Mouse (Mus musculus): ENCODE measurements around the gene Fsd2. TPM values are rescaled to one million over a fixed set of nuclear protein-coding genes. Genes with fewer than 3 reads are reported as not detected.
A peak's percentile ranks its signal among the peaks of the same experiment; 100 is the strongest.

The Fsd2 gene
- polyA plus RNA-seq, 1 experiment from 2014 or later: 0.08 TPM

GRCm38 (mm10) chr7:81592686-81593085 lies 25.9 kb upstream of the Fsd2 start:
- H3K9ac ChIP-seq (ENCODE audit: low read depth, low read length): no peak overlapping the region
- no peaks in the 10 kb centered on the region for H3K27me3 ChIP-seq (replicated peaks; ENCODE audit: control insufficient read depth, insufficient read depth, low read length)
- H3K9me3 ChIP-seq (ENCODE audit: control insufficient read depth): no peaks in the 10 kb centered on the region
- peaks cover 81% of the 10 kb centered on the region for H3K36me3 ChIP-seq (ENCODE audit: control insufficient read depth, insufficient read depth)
- H3K4me3 ChIP-seq (ENCODE audit: low read depth, low read length): no peak overlapping the region
- no peak for ATAC-seq
- H3K27ac ChIP-seq (ENCODE audit: low read depth, low read length): no peak overlapping the region
- H3K4me1 ChIP-seq (replicated peaks; ENCODE audit: control insufficient read depth, insufficient read depth, low read length): no peaks in the 10 kb centered on the region
- TF ChIP-seq CTCF (IDR thresholded peaks at IDR 0.05; ENCODE audit: low read depth): no peak
- H3K4me2 ChIP-seq (replicated peaks; ENCODE audit: low read depth): no peak overlapping the region
- 80% methylated on average over 9 of the region's 9 CpGs for WGBS

- Histone ChIP-seq H3K4me3 (ENCODE audit: low read depth, low read length) (no peak overlapping the region), H3K9ac (ENCODE audit: low read depth, low read length) (no peak overlapping the region), H3K27me3 (replicated peaks; ENCODE audit: control insufficient read depth, insufficient read depth, low read length) (no peaks in the 10 kb centered on the region), H3K4me1 (replicated peaks; ENCODE audit: control insufficient read depth, insufficient read depth, low read length) (no peaks in the 10 kb centered on the region), H3K9me3 (ENCODE audit: control insufficient read depth) (no peaks in the 10 kb centered on the region), H3K27ac (ENCODE audit: low read depth, low read length) (no peak overlapping the region), H3K36me3 (ENCODE audit: control insufficient read depth, insufficient read depth) (peaks cover 66% of the 10 kb centered on the region), H3K4me2 (replicated peaks; ENCODE audit: low read depth) (no peak overlapping the region)
- 0 out of 2 replicates have a peak, but pooled peaks have one; percentile 33 for ATAC-seq
- whole genome bisulfite sequencing: 83% methylated on average over 4 of the region's 4 CpGs
- TF ChIP-seq CTCF (IDR thresholded peaks at IDR 0.05; ENCODE audit: low read depth): no peak
Measured at GRCm38 (mm10) chr7:81587238-81587637, 20.5 kb upstream of the Fsd2 start.

GRCm38 (mm10) chr7:81585326-81585725 lies 18.6 kb upstream of the Fsd2 start:
- peak; percentile 54 for ATAC-seq
- no peak overlapping the region for H3K4me2 ChIP-seq (replicated peaks; ENCODE audit: low read depth)
- H3K4me3 ChIP-seq (ENCODE audit: low read depth, low read length): no peak overlapping the region
- no peaks in the 10 kb centered on the region for H3K9me3 ChIP-seq (ENCODE audit: control insufficient read depth)
- H3K27me3 ChIP-seq (replicated peaks; ENCODE audit: control insufficient read depth, insufficient read depth, low read length): no peaks in the 10 kb centered on the region
- H3K36me3 ChIP-seq (ENCODE audit: control insufficient read depth, insufficient read depth): peaks cover 48% of the 10 kb centered on the region
- no peak for TF ChIP-seq CTCF (IDR thresholded peaks at IDR 0.05; ENCODE audit: low read depth)
- no peak overlapping the region for H3K9ac ChIP-seq (ENCODE audit: low read depth, low read length)
- H3K27ac ChIP-seq (ENCODE audit: low read depth, low read length): peak overlapping the region; percentile 78
- 55% methylated on average over 7 of the region's 7 CpGs for WGBS
- no peaks in the 10 kb centered on the region for H3K4me1 ChIP-seq (replicated peaks; ENCODE audit: control insufficient read depth, insufficient read depth, low read length)

GRCm38 (mm10) chr7:81583512-81583911 lies 16.8 kb upstream of the Fsd2 start:
- no peak for ATAC-seq
- peaks cover 44% of the 10 kb centered on the region for H3K36me3 ChIP-seq (ENCODE audit: control insufficient read depth, insufficient read depth)
- H3K4me1 ChIP-seq (replicated peaks; ENCODE audit: control insufficient read depth, insufficient read depth, low read length): no peaks in the 10 kb centered on the region
- WGBS: 41% methylated on average over 3 of the region's 3 CpGs
- no peak overlapping the region for H3K9ac ChIP-seq (ENCODE audit: low read depth, low read length)
- peak; percentile 69 for TF ChIP-seq CTCF (IDR thresholded peaks at IDR 0.05; ENCODE audit: low read depth)
- H3K4me3 ChIP-seq (ENCODE audit: low read depth, low read length): no peak overlapping the region
- H3K27me3 ChIP-seq (replicated peaks; ENCODE audit: control insufficient read depth, insufficient read depth, low read length): no peaks in the 10 kb centered on the region
- H3K27ac ChIP-seq (ENCODE audit: low read depth, low read length): no peak overlapping the region
- no peak overlapping the region for H3K4me2 ChIP-seq (replicated peaks; ENCODE audit: low read depth)
- no peaks in the 10 kb centered on the region for H3K9me3 ChIP-seq (ENCODE audit: control insufficient read depth)

- H3K9me3 ChIP-seq (ENCODE audit: control insufficient read depth): no peaks in the 10 kb centered on the region
- H3K27me3 ChIP-seq (replicated peaks; ENCODE audit: control insufficient read depth, insufficient read depth, low read length): no peaks in the 10 kb centered on the region
- TF ChIP-seq CTCF (IDR thresholded peaks at IDR 0.05; ENCODE audit: low read depth): no peak
- no peak overlapping the region for H3K4me2 ChIP-seq (replicated peaks; ENCODE audit: low read depth)
- no peak overlapping the region for H3K27ac ChIP-seq (ENCODE audit: low read depth, low read length)
- H3K4me3 ChIP-seq (ENCODE audit: low read depth, low read length): no peak overlapping the region
- H3K9ac ChIP-seq (ENCODE audit: low read depth, low read length): no peak overlapping the region
- peaks cover 29% of the 10 kb centered on the region for H3K36me3 ChIP-seq (ENCODE audit: control insufficient read depth, insufficient read depth)
- H3K4me1 ChIP-seq (replicated peaks; ENCODE audit: control insufficient read depth, insufficient read depth, low read length): no peaks in the 10 kb centered on the region
- no peak for ATAC-seq
- WGBS: 95% methylated on average over 5 of the region's 5 CpGs
Measured at GRCm38 (mm10) chr7:81579312-81579711, 12.6 kb upstream of the Fsd2 start.

GRCm38 (mm10) chr7:81578413-81578812 lies 11.7 kb upstream of the Fsd2 start:
- no peak overlapping the region for H3K4me2 ChIP-seq (replicated peaks; ENCODE audit: low read depth)
- TF ChIP-seq CTCF (IDR thresholded peaks at IDR 0.05; ENCODE audit: low read depth): no peak
- no peak overlapping the region for H3K9ac ChIP-seq (ENCODE audit: low read depth, low read length)
- H3K27me3 ChIP-seq (replicated peaks; ENCODE audit: control insufficient read depth, insufficient read depth, low read length): no peaks in the 10 kb centered on the region
- WGBS: 91% methylated on average over 7 of the region's 7 CpGs
- no peak for ATAC-seq
- no peak overlapping the region for H3K27ac ChIP-seq (ENCODE audit: low read depth, low read length)
- H3K4me1 ChIP-seq (replicated peaks; ENCODE audit: control insufficient read depth, insufficient read depth, low read length): no peaks in the 10 kb centered on the region
- H3K36me3 ChIP-seq (ENCODE audit: control insufficient read depth, insufficient read depth): peaks cover 25% of the 10 kb centered on the region
- H3K9me3 ChIP-seq (ENCODE audit: control insufficient read depth): no peaks in the 10 kb centered on the region
- no peak overlapping the region for H3K4me3 ChIP-seq (ENCODE audit: low read depth, low read length)

GRCm38 (mm10) chr7:81577872-81578271 lies 11.1 kb upstream of the Fsd2 start:
- Histone ChIP-seq H3K4me2 (replicated peaks; ENCODE audit: low read depth) (no peak overlapping the region), H3K4me3 (ENCODE audit: low read depth, low read length) (no peak overlapping the region), H3K9me3 (ENCODE audit: control insufficient read depth) (no peaks in the 10 kb centered on the region), H3K9ac (ENCODE audit: low read depth, low read length) (no peak overlapping the region), H3K27me3 (replicated peaks; ENCODE audit: control insufficient read depth, insufficient read depth, low read length) (no peaks in the 10 kb centered on the region), H3K27ac (ENCODE audit: low read depth, low read length) (no peak overlapping the region), H3K36me3 (ENCODE audit: control insufficient read depth, insufficient read depth) (peaks cover 25% of the 10 kb centered on the region), H3K4me1 (replicated peaks; ENCODE audit: control insufficient read depth, insufficient read depth, low read length) (0 out of 2 replicates have a peak, but pooled peaks cover 1% of the 10 kb centered on the region)
- ATAC-seq: no peak
- WGBS: 94% methylated on average over 3 of the region's 3 CpGs
- TF ChIP-seq CTCF (IDR thresholded peaks at IDR 0.05; ENCODE audit: low read depth): no peak
